In genomic region chr10:122792021-122792966, GRCm38 (mm10) we compare ENCODE assay signal across 8 mouse cellular contexts.
DNase-seq lines count a peak whose midpoint lies in the region; ATAC-seq and TF ChIP-seq lines count a peak whose summit lies in the region.

No protein-coding gene starts in this region.

- peak; percentile 22; the same call in 1 of the 2 replicates for TF ChIP-seq CTCF in lung, embryonic 14.5 days (IDR thresholded peaks at IDR 0.05; ENCODE audit: low read depth)

- H3K9ac ChIP-seq in lung, embryonic 14.5 days = peak overlapping the region; percentile 38; the same call in 1 of the 2 replicates
- no peak overlapping the region for H3K9ac ChIP-seq in embryonic facial prominence, embryonic 15.5 days
- H3K9ac ChIP-seq in hindbrain, embryonic 12.5 days = peak overlapping the region; percentile 23

- H3K9me3 ChIP-seq in lung, embryonic 14.5 days (ENCODE audit: low read depth, low read length) = no peaks in the 10 kb centered on the region
- H3K9me3 ChIP-seq in embryonic facial prominence, embryonic 15.5 days (replicated peaks) = no peaks in the 10 kb centered on the region
- no peaks in the 10 kb centered on the region for H3K9me3 ChIP-seq in hindbrain, embryonic 12.5 days (replicated peaks)
- H3K9me3 ChIP-seq in megakaryocyte, embryonic 14.5 days = no peaks in the 10 kb centered on the region

- WGBS in lung, embryonic 14.5 days = 6% methylated on average over 21 of the region's 21 CpGs
- 5% methylated on average over 21 of the region's 21 CpGs for WGBS in embryonic facial prominence, embryonic 15.5 days
- 1% methylated on average over 21 of the region's 21 CpGs for WGBS in hindbrain, embryonic 12.5 days

- DNase-seq in lung, embryonic 14.5 days = peak; percentile 52
- no peak for DNase-seq in lung, adult 18-20 months
- DNase-seq in thymus, postnatal 25 days = peak; percentile 38
- no peak for DNase-seq in left cerebral cortex, adult 9 months (ENCODE audit: low spot score in 2 of 2)

- H3K4me3 ChIP-seq in lung, embryonic 14.5 days (ENCODE audit: low read depth, low read length) = peak overlapping the region; percentile 14
- H3K4me3 ChIP-seq in embryonic facial prominence, embryonic 15.5 days (replicated peaks) = peak overlapping the region; percentile 27
- H3K4me3 ChIP-seq in hindbrain, embryonic 12.5 days = peak overlapping the region; percentile 10
- peak overlapping the region; percentile 88 for H3K4me3 ChIP-seq in megakaryocyte, embryonic 14.5 days (replicated peaks)

- peak; percentile 32; the same call in 1 of the 2 replicates for ATAC-seq in lung, embryonic 14.5 days (ENCODE audit: insufficient read depth)
- ATAC-seq in embryonic facial prominence, embryonic 15.5 days (ENCODE audit: insufficient number of reproducible peaks, low FRiP score, low TSS enrichment, low read depth) = no peak
- peak; percentile 66 for ATAC-seq in hindbrain, embryonic 12.5 days (ENCODE audit: low FRiP score)
- no peak for ATAC-seq in monocyte, adult 5-6 weeks (replicated peaks; ENCODE audit: insufficient number of reproducible peaks, low FRiP score, low TSS enrichment, poor library complexity, severe bottlenecking)

- H3K36me3 ChIP-seq in lung, embryonic 14.5 days (ENCODE audit: insufficient read depth) = no peaks in the 10 kb centered on the region
- no peaks in the 10 kb centered on the region for H3K36me3 ChIP-seq in embryonic facial prominence, embryonic 15.5 days
- H3K36me3 ChIP-seq in hindbrain, embryonic 12.5 days = no peaks in the 10 kb centered on the region
- peaks cover 3% of the 10 kb centered on the region for H3K36me3 ChIP-seq in megakaryocyte, embryonic 14.5 days (replicated peaks; ENCODE audit: low read length)

- H3K4me1 ChIP-seq in lung, embryonic 14.5 days (ENCODE audit: insufficient read depth) = peaks cover 7% of the 10 kb centered on the region; the same call in 1 of the 2 replicates
- H3K4me1 ChIP-seq in embryonic facial prominence, embryonic 15.5 days = peaks cover 18% of the 10 kb centered on the region
- peaks cover 17% of the 10 kb centered on the region for H3K4me1 ChIP-seq in hindbrain, embryonic 12.5 days
- H3K4me1 ChIP-seq in megakaryocyte, embryonic 14.5 days = peaks cover 36% of the 10 kb centered on the region

- peak overlapping the region; percentile 9; the same call in 1 of the 2 replicates for H3K27ac ChIP-seq in lung, embryonic 14.5 days (ENCODE audit: low read depth)
- no peak overlapping the region for H3K27ac ChIP-seq in embryonic facial prominence, embryonic 15.5 days (replicated peaks)
- H3K27ac ChIP-seq in hindbrain, embryonic 12.5 days = peak overlapping the region; percentile 71

- H3K4me2 ChIP-seq in lung, embryonic 14.5 days = peak overlapping the region; percentile 53
- peak overlapping the region; percentile 47 for H3K4me2 ChIP-seq in embryonic facial prominence, embryonic 15.5 days (replicated peaks)
- peak overlapping the region; percentile 46 for H3K4me2 ChIP-seq in hindbrain, embryonic 12.5 days (replicated peaks)

- no peaks in the 10 kb centered on the region for H3K27me3 ChIP-seq in lung, embryonic 14.5 days (ENCODE audit: insufficient read depth, low read length)
- H3K27me3 ChIP-seq in embryonic facial prominence, embryonic 15.5 days = no peaks in the 10 kb centered on the region
- H3K27me3 ChIP-seq in hindbrain, embryonic 12.5 days = no peaks in the 10 kb centered on the region; the same call in 1 of the 2 replicates
- peaks cover 1% of the 10 kb centered on the region for H3K27me3 ChIP-seq in megakaryocyte, embryonic 14.5 days (replicated peaks)

Comparison
In these comparisons a context has a peak if more than half of its experiments do, and no peak if none do; other contexts are left out.
1. DNase-seq: peak in lung, embryonic 14.5 days (single experiment) and thymus, postnatal 25 days (single experiment); none in lung, adult 18-20 months (0 of 2) and left cerebral cortex, adult 9 months (0 of 2).
2. ATAC-seq: peak in lung, embryonic 14.5 days (single experiment) and hindbrain, embryonic 12.5 days (single experiment); none in embryonic facial prominence, embryonic 15.5 days (single experiment) and monocyte, adult 5-6 weeks (single experiment).
3. H3K4me3 ChIP-seq: peak in every context shown above with its lines; median percentile 88 in megakaryocyte, embryonic 14.5 days; 27 in embryonic facial prominence, embryonic 15.5 days; 14 in lung, embryonic 14.5 days; 10 in hindbrain, embryonic 12.5 days.
4. Peak in every context shown above with its lines, with median percentiles within 50 percentile points of each other: H3K4me2 ChIP-seq.